Mouse (Mus musculus) hindbrain, embryonic 16.5 days (tissue): Measurements from ENCODE around the gene Chid1. TPM values are rescaled to one million over a fixed set of nuclear protein-coding genes. Genes with fewer than 3 reads are reported as not detected.
"Not testable (repeated sequence)": the region's sequence is repeated elsewhere in the genome, so short reads cannot be mapped to it uniquely, and the experiment has no call there.

Experiments used
- ATAC-seq: fragments of 200-750 bp; cut with Nextera tagmentation; 2 replicates; pipeline ENCODE4 v1.8.0; 2017; ENCODE audit warnings: moderate TSS enrichment, moderate library complexity
- H3K27ac ChIP-seq: fragments of 300-500 bp; sonication (generic); 2 replicates; pipeline ENCODE4 v1.5.1; 2014; ENCODE audit warnings: low read depth, mild to moderate bottlenecking, control low read depth, low read length, moderate library complexity
- H3K27me3 ChIP-seq: fragments of 300-500 bp; sonication (generic); replicated peaks from 2 replicates; pipeline ENCODE4 v1.6.1; 2014; ENCODE audit warnings: low read length; ENCODE audit not compliant: control insufficient read depth, insufficient read depth
- H3K36me3 ChIP-seq: fragments of 300-500 bp; sonication (generic); 2 replicates; pipeline ENCODE4 v1.6.1; 2014; ENCODE audit warnings: mild to moderate bottlenecking, low read length, moderate library complexity, mixed read lengths; ENCODE audit not compliant: control insufficient read depth, insufficient read depth
- H3K4me1 ChIP-seq: fragments of 300-500 bp; sonication (generic); 2 replicates; pipeline ENCODE4 v1.6.1; 2014; ENCODE audit warnings: low read depth, low read length; ENCODE audit not compliant: control insufficient read depth, insufficient read depth
- H3K4me2 ChIP-seq: fragments of 300-500 bp; sonication (generic); 2 replicates; pipeline ENCODE4 v1.6.1; 2014; ENCODE audit warnings: mild to moderate bottlenecking, low read length, control low read depth, moderate library complexity
- H3K4me3 ChIP-seq: fragments of 300-500 bp; sonication (generic); 2 replicates; pipeline ENCODE4 v1.5.1; 2014; ENCODE audit warnings: mild to moderate bottlenecking, low read length, control low read depth, moderate library complexity
- H3K9ac ChIP-seq: fragments of 300-500 bp; sonication (generic); 2 replicates; pipeline ENCODE4 v1.6.1; 2014; ENCODE audit warnings: low read depth, mild to moderate bottlenecking, control low read depth, low read length, moderate library complexity
- H3K9me3 ChIP-seq: fragments of 300-500 bp; sonication (generic); 2 replicates; pipeline ENCODE4 v1.6.1; 2014; ENCODE audit warnings: mild to moderate bottlenecking, low read length, moderate library complexity; ENCODE audit not compliant: control insufficient read depth
- WGBS: fragments of 180-500 bp; shearing (Covaris S2); extraction: QIAGEN DNeasy Blood & Tissue Kit; methylation state at CpG from one replicate; pipeline ENCODE4 v1.1.7; 2014; 5-methylcytosine and 5-hydroxymethylcytosine counted together
- polyA plus RNA-seq: library from polyadenylated mRNA; unstranded; fragments of >200 nt; fragmentation: Nextera tagmentation; extraction: Ambion mirVana; gene quantifications from 2 replicates; pipeline ENCODE4 v1.2.1, GENCODE M21; 2015

The Chid1 gene
- polyA plus RNA-seq, 1 experiment from 2014 or later = 56.7 TPM

- WGBS = 90% methylated on average over 3 of the region's 3 CpGs
- Histone ChIP-seq H3K4me2 (peak overlapping the region; percentile 80), H3K4me1 (peaks cover 22% of the 10 kb centered on the region), H3K36me3 (peaks cover 12% of the 10 kb centered on the region)
- not testable (repeated sequence) for ATAC-seq, H3K4me3 ChIP-seq, H3K9ac ChIP-seq, H3K27ac ChIP-seq, H3K27me3 ChIP-seq, H3K9me3 ChIP-seq
Observed at GRCm38 (mm10) chr7:141446374-141446773, 93.3 kb downstream of the Chid1 start.

- Histone ChIP-seq H3K9me3 (no peaks in the 10 kb centered on the region), H3K9ac (peak within 1 kb of the TSS; percentile 56), H3K36me3 (no peaks in the 10 kb centered on the region), H3K4me3 (peak within 1 kb of the TSS; percentile 37), H3K27me3 (no peaks in the 10 kb centered on the region), H3K4me1 (peaks cover 20% of the 10 kb centered on the region), H3K4me2 (peak within 1 kb of the TSS; percentile 71), H3K27ac (no peak within 1 kb of the TSS)
- no peak for ATAC-seq
- under 1% methylated on average over 25 of the region's 25 CpGs for WGBS
Observed at GRCm38 (mm10) chr7:141443828-141444237, 95.8 kb downstream of the Chid1 start, which contains the start of gene Pidd1. TSS of gene Pidd1 (minus strand) at chr7:141444025.

Other genes starting within 250 kb of the Chid1 start
- gene Drd4, start 247.9 kb downstream of the Chid1 start, polyA plus RNA-seq = 0.64 and 1.00 TPM in 2 replicates
- gene Deaf1, start 212.2 kb downstream of the Chid1 start, polyA plus RNA-seq = 202 and 206 TPM in 2 replicates
- gene Tmem80, start 212.1 kb downstream of the Chid1 start, polyA plus RNA-seq = 48.2 and 52.2 TPM in 2 replicates
- gene Eps8l2, start 201.0 kb downstream of the Chid1 start, polyA plus RNA-seq = 2.5 and 3.1 TPM in 2 replicates
- gene Taldo1, start 147.7 kb downstream of the Chid1 start, polyA plus RNA-seq = 276 and 284 TPM in 2 replicates
- gene Gatd1, start 125.7 kb downstream of the Chid1 start, polyA plus RNA-seq = 51.8 and 55.2 TPM in 2 replicates
- gene Cend1, start 110.4 kb downstream of the Chid1 start, polyA plus RNA-seq = 226 and 245 TPM in 2 replicates
- 96.3 and 104 TPM in 2 replicates for gene Slc25a22, start 102.0 kb downstream of the Chid1 start, polyA plus RNA-seq
- 2.8 and 4.5 TPM in 2 replicates for gene Pidd1, start 95.8 kb downstream of the Chid1 start, polyA plus RNA-seq
- 602 and 645 TPM in 2 replicates for gene Rplp2, start 92.5 kb downstream of the Chid1 start, polyA plus RNA-seq
- gene Pnpla2, start 84.7 kb downstream of the Chid1 start, polyA plus RNA-seq = 20.0 and 20.9 TPM in 2 replicates
- gene Cracr2b, start 78.8 kb downstream of the Chid1 start, polyA plus RNA-seq = 7.9 and 10.8 TPM in 2 replicates
- 23.0 and 24.7 TPM in 2 replicates for gene Cd151, start 72.5 kb downstream of the Chid1 start, polyA plus RNA-seq
- gene Polr2l, start 64.7 kb downstream of the Chid1 start, polyA plus RNA-seq = 72.4 and 75.8 TPM in 2 replicates
- gene Tspan4, start 64.6 kb downstream of the Chid1 start, polyA plus RNA-seq = 68.3 and 71.0 TPM in 2 replicates
- 118 and 136 TPM in 2 replicates for gene Ap2a2, start 22.3 kb upstream of the Chid1 start, polyA plus RNA-seq
- 0.19 and 0.29 TPM in 2 replicates for gene Muc6, start 115.5 kb upstream of the Chid1 start, polyA plus RNA-seq
- 0.40 and 0.58 TPM in 2 replicates for gene Muc2, start 150.5 kb upstream of the Chid1 start, polyA plus RNA-seq
- gene Muc5ac, start 249.1 kb upstream of the Chid1 start, polyA plus RNA-seq = not detected in 2 replicates